Mouse (Mus musculus) MEL (cell line): ENCODE results near the gene Galp. TPM values are rescaled to one million over a fixed set of nuclear protein-coding genes. Genes with fewer than 3 reads are reported as not detected.

Source experiments
- DNase-seq: peaks from one replicate; pipeline ENCODE4 v3.0.0; 2011; ENCODE audit warnings: low read depth, low spot score
- H3K27ac ChIP-seq: 2 replicates; pipeline ENCODE4 v1.5.1; 2012; ENCODE audit warnings: low read depth, mild to moderate bottlenecking, control low read depth, low read length, moderate library complexity; ENCODE audit not compliant: control insufficient read depth
- H3K27me3 ChIP-seq, 2 experiments: fragments of 150-350 bp in 1 of 2; sonication (generic) in 1 of 2; 2 replicates each; pipeline ENCODE4 v1.6.1; 2012; ENCODE audit warnings: low read length in 2 of 2, mild to moderate bottlenecking in 2 of 2, improper control_type of control experiment in 1 of 2, moderate library complexity in 1 of 2; ENCODE audit not compliant: insufficient read depth in 2 of 2, control insufficient read depth in 1 of 2
- H3K36me3 ChIP-seq, 2 experiments: 2 replicates each; pipeline ENCODE4 v1.6.1; 2012 to 2014; ENCODE audit warnings: low read length in 2 of 2, improper control_type of control experiment in 1 of 2, inconsistent platforms in 1 of 2, mild to moderate bottlenecking in 1 of 2; ENCODE audit not compliant: insufficient read depth in 2 of 2, control insufficient read depth in 1 of 2
- H3K4me1 ChIP-seq, 2 experiments: fragments of 150-350 bp in 1 of 2; sonication (generic) in 1 of 2; 2 replicates each; pipeline ENCODE4 v1.6.1; 2012; ENCODE audit warnings: low read length in 2 of 2, improper control_type of control experiment in 1 of 2, mild to moderate bottlenecking in 1 of 2; ENCODE audit not compliant: insufficient read depth in 2 of 2, control insufficient read depth in 1 of 2
- H3K4me3 ChIP-seq, 2 experiments: fragments of 150-350 bp in 1 of 2; sonication (generic) in 1 of 2; 2 replicates each; pipeline ENCODE4 v1.5.1; 2012; ENCODE audit warnings: low read depth in 2 of 2, low read length in 2 of 2, mild to moderate bottlenecking in 2 of 2, moderate library complexity in 2 of 2, control low read depth in 1 of 2, improper control_type of control experiment in 1 of 2; ENCODE audit not compliant: control insufficient read depth in 1 of 2, insufficient read depth in 1 of 2
- H3K79me2 ChIP-seq: 2 replicates; pipeline ENCODE4 v1.6.1; 2012; ENCODE audit warnings: mild to moderate bottlenecking, low read length, moderate library complexity; ENCODE audit not compliant: control insufficient read depth, poor library complexity, insufficient read depth
- H3K9ac ChIP-seq: 2 replicates; pipeline ENCODE4 v1.6.1; 2012; ENCODE audit warnings: low read depth, mild to moderate bottlenecking, control low read depth, low read length, moderate library complexity; ENCODE audit not compliant: control insufficient read depth, poor library complexity, severe bottlenecking
- H3K9me3 ChIP-seq: fragments of 150-350 bp; sonication (generic); replicated peaks from 2 replicates; pipeline ENCODE4 v1.6.1; 2012; ENCODE audit warnings: mild to moderate bottlenecking, low read length, improper control_type of control experiment, moderate library complexity; ENCODE audit not compliant: insufficient read depth
- CHD1 ChIP-seq: IDR thresholded peaks from 2 replicates; pipeline ENCODE4 v1.6.1; 2012; ENCODE audit warnings: low read depth, mild to moderate bottlenecking, inconsistent platforms, low read length, improper control_type of control experiment
- CHD2 ChIP-seq: IDR thresholded peaks from 2 replicates; pipeline ENCODE4 v1.6.1; 2011; ENCODE audit warnings: low read length, improper control_type of control experiment
- CTCF ChIP-seq, 3 experiments: IDR thresholded peaks in 2 of 3; conservative IDR thresholded peaks in 1 of 3; 2 replicates each; pipeline ENCODE4 v1.5.1; 2011 to 2012; ENCODE audit warnings: low read length in 3 of 3, low read depth in 2 of 3, mild to moderate bottlenecking in 2 of 3, improper control_type of control experiment in 1 of 3, inconsistent platforms in 1 of 3, mixed read lengths in 1 of 3, moderate library complexity in 1 of 3; ENCODE audit not compliant: control insufficient read depth in 1 of 3, insufficient read depth in 1 of 3, poor library complexity in 1 of 3, severe bottlenecking in 1 of 3
- E2F4 ChIP-seq: IDR thresholded peaks from 2 replicates; pipeline ENCODE4 v1.6.1; 2011; ENCODE audit warnings: low read depth, low read length, improper control_type of control experiment, borderline replicate concordance
- ELF1 ChIP-seq: IDR thresholded peaks from 2 replicates; pipeline ENCODE4 v1.6.1; 2014; ENCODE audit warnings: low read depth, mild to moderate bottlenecking, inconsistent platforms, low read length, improper control_type of control experiment, moderate library complexity
- ETS1 ChIP-seq: IDR thresholded peaks from 2 replicates; pipeline ENCODE4 v1.6.1; 2012; ENCODE audit warnings: low read depth, mild to moderate bottlenecking, inconsistent platforms, low read length, improper control_type of control experiment, moderate library complexity
- GABPA ChIP-seq: IDR thresholded peaks from 2 replicates; pipeline ENCODE4 v1.6.1; 2012; ENCODE audit warnings: low read depth, mild to moderate bottlenecking, inconsistent platforms, low read length, improper control_type of control experiment, moderate library complexity
- GATA1 ChIP-seq: IDR thresholded peaks from 2 replicates; pipeline ENCODE4 v1.6.1; 2011; ENCODE audit warnings: low read depth, low read length, improper control_type of control experiment
- JUND ChIP-seq: IDR thresholded peaks from 2 replicates; pipeline ENCODE4 v1.6.1; 2011; ENCODE audit warnings: low read depth, mild to moderate bottlenecking, improper control_type of control experiment, low read length
- MAX ChIP-seq: IDR thresholded peaks from 2 replicates; pipeline ENCODE4 v1.6.1; 2011; ENCODE audit warnings: low read length, improper control_type of control experiment
- MEF2A ChIP-seq: IDR thresholded peaks from 2 replicates; pipeline ENCODE4 v1.6.1; 2014; ENCODE audit warnings: low read depth, mild to moderate bottlenecking, inconsistent platforms, low read length, improper control_type of control experiment; ENCODE audit not compliant: poor library complexity, insufficient replicate concordance, severe bottlenecking; ENCODE audit errors: extremely low read depth
- MXI1 ChIP-seq: IDR thresholded peaks from 2 replicates; pipeline ENCODE4 v1.6.1; 2011; ENCODE audit warnings: mild to moderate bottlenecking, low read depth, low read length, improper control_type of control experiment
- MYB ChIP-seq: IDR thresholded peaks from 2 replicates; pipeline ENCODE4 v1.6.1; 2011; ENCODE audit warnings: mild to moderate bottlenecking, low read depth, low read length, improper control_type of control experiment
- NELFE ChIP-seq: IDR thresholded peaks from 2 replicates; pipeline ENCODE4 v1.6.1; 2011; ENCODE audit warnings: low read depth, low read length, improper control_type of control experiment
- POLR2AphosphoS2 ChIP-seq: IDR thresholded peaks from 2 replicates; pipeline ENCODE4 v1.6.1; 2011; ENCODE audit warnings: low read length, improper control_type of control experiment
- RAD21 ChIP-seq: IDR thresholded peaks from 2 replicates; pipeline ENCODE4 v1.6.1; 2011; ENCODE audit warnings: mild to moderate bottlenecking, low read depth, low read length, improper control_type of control experiment
- RCOR1 ChIP-seq: IDR thresholded peaks from 2 replicates; pipeline ENCODE4 v1.6.1; 2012; ENCODE audit warnings: low read depth, mild to moderate bottlenecking, inconsistent platforms, low read length, improper control_type of control experiment
- SMC3 ChIP-seq: IDR thresholded peaks from 2 replicates; pipeline ENCODE4 v1.6.1; 2011; ENCODE audit warnings: low read depth, low read length, improper control_type of control experiment
- TBP ChIP-seq: IDR thresholded peaks from 2 replicates; pipeline ENCODE4 v1.8.0; 2011; ENCODE audit warnings: low read depth, low read length, improper control_type of control experiment
- TCF12 ChIP-seq: IDR thresholded peaks from 2 replicates; pipeline ENCODE4 v1.6.1; 2014; ENCODE audit warnings: low read depth, mild to moderate bottlenecking, inconsistent platforms, low read length, improper control_type of control experiment, moderate library complexity
- USF1 ChIP-seq: IDR thresholded peaks from 2 replicates; pipeline ENCODE4 v1.6.1; 2014; ENCODE audit warnings: low read depth, mild to moderate bottlenecking, inconsistent platforms, low read length, improper control_type of control experiment, moderate library complexity
- ZC3H11A ChIP-seq: IDR thresholded peaks from 2 replicates; pipeline ENCODE4 v1.6.1; 2012; ENCODE audit warnings: low read depth, mild to moderate bottlenecking, inconsistent platforms, low read length, improper control_type of control experiment
- ZKSCAN1 ChIP-seq: IDR thresholded peaks from 2 replicates; pipeline ENCODE4 v1.6.1; 2012; ENCODE audit warnings: low read depth, mild to moderate bottlenecking, inconsistent platforms, low read length, improper control_type of control experiment, moderate library complexity
- ZNF384 ChIP-seq: IDR thresholded peaks from 2 replicates; pipeline ENCODE4 v1.6.1; 2012; ENCODE audit warnings: low read depth, mild to moderate bottlenecking, inconsistent platforms, low read length, improper control_type of control experiment
- polyA plus RNA-seq, 2 experiments: library from polyadenylated mRNA; stranded (reverse) in 1 of 2; unstranded in 1 of 2; fragments of >175 nt in 1 of 2; fragments of >200 nt in 1 of 2; gene quantifications; 2 replicates each; pipeline versions ENCODE4 v1.2.1 to v1.2.4; 2012; ENCODE audit warnings: low replicate concordance in 2 of 2, low read depth in 1 of 2; ENCODE audit not compliant: insufficient read length in 2 of 2, insufficient read depth in 1 of 2, missing spikeins in 1 of 2
- total RNA-seq: library from RNA; depleted of rRNA; stranded (reverse); fragments of 300-350 nt; gene quantifications from 2 replicates; pipeline ENCODE4 v1.2.3, GENCODE M21; 2012

Gene Galp
- total and polyA plus RNA-seq, 3 experiments: not detected

DNA sequence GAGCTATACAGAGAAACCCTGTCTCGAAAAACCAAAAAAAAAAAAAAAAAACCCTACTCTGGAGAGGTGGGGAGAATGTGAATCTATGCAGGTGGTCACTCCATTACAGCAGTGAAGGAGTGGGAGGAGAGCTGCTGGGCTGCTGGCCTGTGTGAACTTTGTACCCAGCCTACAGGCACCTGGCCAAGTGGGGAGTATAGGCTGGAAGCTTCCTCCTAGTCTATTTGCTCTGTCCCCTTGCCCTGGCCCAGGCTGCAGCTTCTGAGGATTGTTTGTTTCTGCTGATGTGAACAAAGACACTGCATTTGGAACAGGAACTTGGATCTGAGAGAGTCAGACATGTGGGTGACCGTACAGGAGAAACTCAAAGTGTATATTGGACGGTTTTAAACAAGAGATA, 27.5 kb upstream of the Galp start:
- Histone ChIP-seq H3K27ac (no peak overlapping the region), H3K36me3 (peaks cover 0 to 13% of the 10 kb centered on the region in 2 experiments; a peak in 2 of 4 replicates), H3K9me3 (no peaks in the 10 kb centered on the region), H3K27me3 (no peaks in the 10 kb centered on the region), H3K79me2 (peaks cover 8% of the 10 kb centered on the region), H3K4me1 (peaks cover 2 to 6% of the 10 kb centered on the region in 2 experiments; a peak in 3 of 4 replicates), H3K9ac (no peak overlapping the region), H3K4me3 (no peak overlapping the region)
- DNase-seq: peak; percentile 28
- TF ChIP-seq TCF12: no peak
- TF ChIP-seq GATA1: no peak
- TF ChIP-seq JUND: no peak
- TF ChIP-seq SMC3: no peak
- TF ChIP-seq NELFE: no peak
- TF ChIP-seq ZC3H11A: no peak
- TF ChIP-seq RAD21: no peak
- TF ChIP-seq CHD2: no peak
- TF ChIP-seq CHD1: no peak
- no peak for TF ChIP-seq GABPA
- no peak for TF ChIP-seq MAX
- TF ChIP-seq RCOR1: no peak
- no peak for TF ChIP-seq MEF2A
- no peak for TF ChIP-seq ETS1
- TF ChIP-seq ZKSCAN1: no peak
- no peak for TF ChIP-seq ZNF384
- TF ChIP-seq MYB: no peak
- no peak for TF ChIP-seq ELF1
- no peak for TF ChIP-seq E2F4
- TF ChIP-seq TBP: no peak

DNA sequence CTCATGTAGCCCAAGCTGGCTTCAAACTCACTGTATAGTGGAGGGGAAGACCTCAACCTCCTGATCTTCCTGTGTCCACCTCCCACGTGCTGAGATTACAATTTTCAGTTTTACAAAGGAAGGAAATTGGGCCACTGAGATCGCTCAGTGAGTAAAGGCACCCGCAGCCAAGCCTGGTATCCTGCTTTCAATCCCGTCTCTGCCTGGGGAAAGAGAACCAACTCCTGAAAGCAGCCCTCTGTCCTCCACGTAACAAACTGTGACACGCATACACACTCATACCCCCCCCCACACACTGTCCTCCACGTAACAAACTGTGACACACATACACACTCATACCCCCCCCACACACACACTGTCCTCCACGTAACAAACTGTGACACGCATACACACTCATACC, 26.5 kb upstream of the Galp start:
- Histone ChIP-seq H3K36me3 (peaks cover 0 to 19% of the 10 kb centered on the region in 2 experiments; a peak in 2 of 4 replicates), H3K9me3 (no peaks in the 10 kb centered on the region), H3K4me1 (peaks cover 2 to 16% of the 10 kb centered on the region in 2 experiments; a peak in 3 of 4 replicates), H3K79me2 (peaks cover 8% of the 10 kb centered on the region), H3K27me3 (no peaks in the 10 kb centered on the region), H3K9ac (no peak overlapping the region), H3K4me3 (no peak overlapping the region), H3K27ac (no peak overlapping the region)
- TF ChIP-seq USF1: no peak
- no peak for TF ChIP-seq RCOR1
- no peak for TF ChIP-seq MYB
- TF ChIP-seq E2F4: no peak
- TF ChIP-seq MXI1: no peak
- TF ChIP-seq ELF1: no peak
- TF ChIP-seq RAD21: no peak
- TF ChIP-seq CTCF (IDR thresholded peaks at IDR 0.05 in 2 of 3, conservative IDR thresholded peaks at IDR 0.05 in 1 of 3; ENCODE audit: control insufficient read depth in 1 of 3, insufficient read depth in 1 of 3, low read depth in 2 of 3, low read length in 3 of 3, poor library complexity in 1 of 3, severe bottlenecking in 1 of 3): no peak
- TF ChIP-seq ETS1: no peak
- TF ChIP-seq POLR2AphosphoS2: no peak
- DNase-seq: no peak
